Comparison of ENCODE assay signal across 19 mouse cellular contexts in genomic region chr4:51679097-51679496, GRCm38 (mm10).
A peak's percentile ranks its signal among the peaks of the same experiment; 100 is the strongest.
DNase-seq lines count a peak whose midpoint lies in the region; ATAC-seq and TF ChIP-seq lines count a peak whose summit lies in the region.
"Had no signal": no experiment of that assay in that cellular context is flagged by ENCODE, and none has a peak within 500 bp of the region (broad histone marks: within the 10 kb centered on the region; RNA-seq: fewer than 3 reads in every experiment).

No protein-coding gene starts in this region.

- H3K9ac ChIP-seq in forebrain, postnatal 0 days: no peak overlapping the region
- H3K9ac ChIP-seq: embryonic facial prominence, embryonic 12.5 days; hindbrain, embryonic 13.5 days had no signal

- no peak overlapping the region for H3K4me2 ChIP-seq in forebrain, postnatal 0 days (ENCODE audit: low read depth)
- H3K4me2 ChIP-seq: embryonic facial prominence, embryonic 12.5 days; hindbrain, embryonic 13.5 days had no signal

- WGBS in forebrain, postnatal 0 days: 28% methylated on average over 2 of the region's 2 CpGs
- 87% methylated on average over 2 of the region's 2 CpGs for WGBS in midbrain, embryonic 10.5 days

- no peak overlapping the region for H3K27ac ChIP-seq in forebrain, postnatal 0 days (ENCODE audit: low read depth, low read length)
- H3K27ac ChIP-seq in midbrain, embryonic 10.5 days (replicated peaks): no peak overlapping the region
- H3K27ac ChIP-seq: embryonic facial prominence, embryonic 12.5 days; heart, embryonic 10.5 days; hindbrain, embryonic 13.5 days; hindbrain, postnatal 0 days had no signal

- H3K4me1 ChIP-seq in forebrain, postnatal 0 days (ENCODE audit: insufficient read depth): no peaks in the 10 kb centered on the region
- H3K4me1 ChIP-seq in midbrain, embryonic 10.5 days: no peaks in the 10 kb centered on the region
- H3K4me1 ChIP-seq: embryonic facial prominence, embryonic 12.5 days; heart, embryonic 10.5 days; hindbrain, embryonic 13.5 days had no signal

- no peak overlapping the region for H3K4me3 ChIP-seq in forebrain, postnatal 0 days (ENCODE audit: low read depth, low read length)
- no peak overlapping the region for H3K4me3 ChIP-seq in midbrain, embryonic 10.5 days
- H3K4me3 ChIP-seq: embryonic facial prominence, embryonic 12.5 days; heart, embryonic 10.5 days; hindbrain, embryonic 13.5 days had no signal

- no peaks in the 10 kb centered on the region for H3K36me3 ChIP-seq in forebrain, postnatal 0 days (ENCODE audit: insufficient read depth)
- H3K36me3 ChIP-seq in midbrain, embryonic 10.5 days: no peaks in the 10 kb centered on the region
- H3K36me3 ChIP-seq: embryonic facial prominence, embryonic 12.5 days; heart, embryonic 10.5 days; hindbrain, embryonic 13.5 days had no signal

- TF ChIP-seq POLR2A in brain, embryonic 14.5 days (IDR thresholded peaks at IDR 0.05; ENCODE audit: borderline replicate concordance, extremely low read depth, insufficient read depth, insufficient read length, poor library complexity, severe bottlenecking): no peak

- TF ChIP-seq CTCF in brain, embryonic 14.5 days (IDR thresholded peaks at IDR 0.05; ENCODE audit: borderline replicate concordance, extremely low read depth, insufficient read depth, insufficient read length): no peak
- TF ChIP-seq CTCF in forebrain, postnatal 0 days (IDR thresholded peaks at IDR 0.05; ENCODE audit: low read depth): no peak

- no peaks in the 10 kb centered on the region for H3K9me3 ChIP-seq in forebrain, postnatal 0 days (ENCODE audit: low read length)
- H3K9me3 ChIP-seq in midbrain, embryonic 10.5 days (replicated peaks): no peaks in the 10 kb centered on the region
- H3K9me3 ChIP-seq: embryonic facial prominence, embryonic 12.5 days; heart, embryonic 10.5 days; hindbrain, embryonic 13.5 days had no signal

- H3K27me3 ChIP-seq in forebrain, postnatal 0 days (ENCODE audit: insufficient read depth, low read length): no peaks in the 10 kb centered on the region
- no peaks in the 10 kb centered on the region for H3K27me3 ChIP-seq in midbrain, embryonic 10.5 days (ENCODE audit: low read depth, poor library complexity, severe bottlenecking)
- H3K27me3 ChIP-seq: embryonic facial prominence, embryonic 12.5 days; hindbrain, embryonic 13.5 days had no signal

- DNase-seq in layer of hippocampus, adult 11-12 months (ENCODE audit: low spot score): peak; percentile 11
- DNase-seq in layer of hippocampus, postnatal 25 days (ENCODE audit: extremely low spot score in 1 of 2, low spot score in 1 of 2): no peak
- DNase-seq in brain, embryonic 14.5 days (ENCODE audit: low read depth): peak; percentile 59
- peak; percentile 5 for DNase-seq in forebrain, postnatal 0 days
- DNase-seq in adrenal gland, adult 18-20 months (ENCODE audit: low spot score in 2 of 2): no peak
- no peak for DNase-seq in midbrain, embryonic 10.5 days (ENCODE audit: low spot score)
- DNase-seq: adrenal gland, adult 8-10 months; adrenal gland, postnatal 36 days; cerebellum, adult 11-12 months; cerebellum, adult 9-10 months; cerebellum, postnatal 25 days; gastrocnemius, postnatal 36 days; heart, adult 11 months; heart, postnatal 10 days; heart, postnatal 4 days had no signal

- ATAC-seq in forebrain, postnatal 0 days: no peak
- ATAC-seq: hindbrain, postnatal 0 days had no signal

Comparison
In these comparisons a context has a peak if more than half of its experiments do, and no peak if none do; other contexts are left out.
1. DNase-seq: peak in layer of hippocampus, adult 11-12 months (single experiment), brain, embryonic 14.5 days (single experiment) and forebrain, postnatal 0 days (single experiment); none in layer of hippocampus, postnatal 25 days (0 of 2), adrenal gland, adult 18-20 months (0 of 2) and midbrain, embryonic 10.5 days (single experiment).